Mouse (Mus musculus) embryonic fibroblast, embryonic 13.5 days (primary cell): Measurements from ENCODE around the gene Hist3h2a. TPM values are rescaled to one million over a fixed set of nuclear protein-coding genes. Genes with fewer than 3 reads are reported as not detected.
"Not testable (repeated sequence)": the region's sequence is repeated elsewhere in the genome, so short reads cannot be mapped to it uniquely, and the experiment has no call there.

Source experiments
- H3K27ac ChIP-seq: 2 replicates; pipeline ENCODE4 v1.5.1; 2012; ENCODE audit warnings: low read length, control low read depth, inconsistent platforms; ENCODE audit not compliant: insufficient read depth
- H3K4me1 ChIP-seq: 2 replicates; pipeline ENCODE4 v1.6.1; 2011; ENCODE audit warnings: low read length; ENCODE audit not compliant: control insufficient read depth, insufficient read depth
- H3K4me3 ChIP-seq: 2 replicates; pipeline ENCODE4 v1.5.1; 2011; ENCODE audit warnings: mild to moderate bottlenecking, control low read depth, low read length; ENCODE audit not compliant: insufficient read depth
- CTCF ChIP-seq: IDR thresholded peaks from 2 replicates; pipeline ENCODE4 v1.5.1; 2011; ENCODE audit warnings: mild to moderate bottlenecking, control low read depth, low read length, moderate library complexity, borderline replicate concordance; ENCODE audit not compliant: insufficient read depth
- POLR2A ChIP-seq: IDR thresholded peaks from 2 replicates; pipeline ENCODE4 v1.6.1; 2011; ENCODE audit warnings: low read depth, mild to moderate bottlenecking, control low read depth, low read length, moderate library complexity
- polyA plus RNA-seq: library from polyadenylated mRNA; stranded (reverse); fragments of >200 nt; gene quantifications from 2 replicates; pipeline ENCODE4 v1.2.4, GENCODE M21; 2011; ENCODE audit warnings: low read depth; ENCODE audit not compliant: missing spikeins, insufficient read length

The Hist3h2a gene
- polyA plus RNA-seq, 1 experiment: 12.5 TPM

GRCm38 (mm10) chr11:58947306-58947705, 7.2 kb upstream of the Hist3h2a start:
- no peaks in the 10 kb centered on the region for H3K4me1 ChIP-seq
- no peak for TF ChIP-seq POLR2A
- TF ChIP-seq CTCF: no peak
- H3K27ac ChIP-seq: no peak overlapping the region
- H3K4me3 ChIP-seq: no peak overlapping the region

- TF ChIP-seq CTCF: no peak
- no peak for TF ChIP-seq POLR2A
- Histone ChIP-seq H3K4me1 (no peaks in the 10 kb centered on the region), H3K4me3 (peak overlapping the region; percentile 34), H3K27ac (no peak overlapping the region)
Observed at GRCm38 (mm10) chr11:58947798-58948528, 6.5 kb upstream of the Hist3h2a start.

- Histone ChIP-seq H3K4me3 (peak within 1 kb of the TSS; percentile 34), H3K4me1 (no peaks in the 10 kb centered on the region), H3K27ac (no peak within 1 kb of the TSS)
- no peak for TF ChIP-seq CTCF
- no peak for TF ChIP-seq POLR2A
Observed at GRCm38 (mm10) chr11:58948542-58949479, 5.7 kb upstream of the Hist3h2a start, which contains the start of gene Hist3h2ba. Gene Hist3h2ba, plus strand, starts transcription at chr11:58948920.

GRCm38 (mm10) chr11:58949480-58950431, 4.7 kb upstream of the Hist3h2a start:
- TF ChIP-seq POLR2A (no peak), CTCF (no peak)
- H3K27ac ChIP-seq: no peak overlapping the region
- H3K4me3 ChIP-seq: no peak overlapping the region
- no peaks in the 10 kb centered on the region for H3K4me1 ChIP-seq

GRCm38 (mm10) chr11:58951210-58951609, 3.3 kb upstream of the Hist3h2a start:
- TF ChIP-seq CTCF: no peak
- TF ChIP-seq POLR2A: no peak
- H3K27ac ChIP-seq: no peak overlapping the region
- H3K4me1 ChIP-seq: no peaks in the 10 kb centered on the region
- no peak overlapping the region for H3K4me3 ChIP-seq

- H3K27ac ChIP-seq: no peak overlapping the region
- H3K4me1 ChIP-seq: 0 out of 2 replicates have a peak, but pooled peaks cover 3% of the 10 kb centered on the region
- no peak for TF ChIP-seq POLR2A
- TF ChIP-seq CTCF: no peak
- peak overlapping the region; percentile 34 for H3K4me3 ChIP-seq
Observed at GRCm38 (mm10) chr11:58953351-58954169, 925 bp upstream of the Hist3h2a start.

- peak overlapping the region; percentile 34 for H3K4me3 ChIP-seq
- H3K4me1 ChIP-seq, H3K27ac ChIP-seq: not testable (repeated sequence)
Observed at GRCm38 (mm10) chr11:58954170-58954419, 390 bp upstream of the Hist3h2a start.

- Histone ChIP-seq H3K4me1 (0 out of 2 replicates have a peak, but pooled peaks cover 6% of the 10 kb centered on the region), H3K4me3 (peak overlapping the region; percentile 91), H3K27ac (peak overlapping the region; percentile 82)
- TF ChIP-seq POLR2A: 0 out of 2 replicates have a peak, but pooled peaks have one; percentile 24
- no peak for TF ChIP-seq CTCF
Observed at GRCm38 (mm10) chr11:58955143-58955867, 820 bp downstream of the Hist3h2a start.

GRCm38 (mm10) chr11:58955868-58956257, 1.4 kb downstream of the Hist3h2a start:
- Histone ChIP-seq H3K27ac (peak overlapping the region; percentile 82), H3K4me1 (0 out of 2 replicates have a peak, but pooled peaks cover 6% of the 10 kb centered on the region), H3K4me3 (peak overlapping the region; percentile 91)
- TF ChIP-seq POLR2A: no peak; the same call in 1 of the 2 replicates
- no peak for TF ChIP-seq CTCF
